Mouse (Mus musculus) ES-E14 (cell line): ENCODE data around the gene Ctnnb1.

Experiments
- CHD2 ChIP-seq: IDR thresholded peaks from 2 replicates; pipeline ENCODE4 v1.6.1; 2014; ENCODE audit warnings: mild to moderate bottlenecking, low read depth, low read length, inconsistent platforms
- HCFC1 ChIP-seq: IDR thresholded peaks from 2 replicates; pipeline ENCODE4 v1.6.1; 2012; ENCODE audit warnings: low read length, inconsistent platforms, borderline replicate concordance; ENCODE audit not compliant: insufficient read depth
- MAFK ChIP-seq: IDR thresholded peaks from 2 replicates; pipeline ENCODE4 v1.6.1; 2014; ENCODE audit warnings: mild to moderate bottlenecking, low read depth, low read length, inconsistent platforms; ENCODE audit not compliant: insufficient read depth
- ZC3H11A ChIP-seq: IDR thresholded peaks from 2 replicates; pipeline ENCODE4 v1.6.1; 2012; ENCODE audit warnings: low read depth, mild to moderate bottlenecking, inconsistent platforms, low read length, borderline replicate concordance
- ZNF384 ChIP-seq: IDR thresholded peaks from 2 replicates; pipeline ENCODE4 v1.6.1; 2012; ENCODE audit warnings: low read depth, low read length, inconsistent platforms

- TF ChIP-seq ZNF384 (no peak), CHD2 (no peak), ZC3H11A (0 out of 2 replicates have a peak, but pooled peaks have one; percentile 39), HCFC1 (no peak), MAFK (no peak)
These were observed 4.0 kb downstream of the Ctnnb1 start for GRCm38 (mm10) chr9:120932797-120933586.
